Mouse (Mus musculus): ENCODE data around the gene Vsnl1. TPM values are rescaled to one million over a fixed set of nuclear protein-coding genes. Genes with fewer than 3 reads are reported as not detected.

Vsnl1 gene
- polyA plus RNA-seq, 1 experiment from 2014 or later = 5.0 TPM

GRCm38 (mm10) chr12:11313840-11314239 is 122.6 kb downstream of the Vsnl1 start:
- Histone ChIP-seq H3K27ac (no peak overlapping the region), H3K9ac (no peak overlapping the region), H3K27me3 (no peaks in the 10 kb centered on the region), H3K4me1 (no peaks in the 10 kb centered on the region), H3K9me3 (replicated peaks) (no peaks in the 10 kb centered on the region), H3K4me3 (no peak overlapping the region), H3K36me3 (peaks cover 34% of the 10 kb centered on the region), H3K4me2 (replicated peaks) (no peak overlapping the region)
- no peak for ATAC-seq (ENCODE audit: low FRiP score)
- WGBS = 60% methylated on average over 1 of the region's 1 CpGs

GRCm38 (mm10) chr12:11311106-11311505 is 125.3 kb downstream of the Vsnl1 start:
- ATAC-seq (ENCODE audit: low FRiP score) = no peak
- H3K27ac ChIP-seq = no peak overlapping the region
- no peak overlapping the region for H3K4me2 ChIP-seq (replicated peaks)
- H3K27me3 ChIP-seq = no peaks in the 10 kb centered on the region
- no peaks in the 10 kb centered on the region for H3K9me3 ChIP-seq (replicated peaks)
- H3K4me1 ChIP-seq = no peaks in the 10 kb centered on the region
- 94% methylated on average over 2 of the region's 2 CpGs for WGBS
- H3K36me3 ChIP-seq = peaks cover 37% of the 10 kb centered on the region
- H3K4me3 ChIP-seq = no peak overlapping the region
- H3K9ac ChIP-seq = no peak overlapping the region

DNA sequence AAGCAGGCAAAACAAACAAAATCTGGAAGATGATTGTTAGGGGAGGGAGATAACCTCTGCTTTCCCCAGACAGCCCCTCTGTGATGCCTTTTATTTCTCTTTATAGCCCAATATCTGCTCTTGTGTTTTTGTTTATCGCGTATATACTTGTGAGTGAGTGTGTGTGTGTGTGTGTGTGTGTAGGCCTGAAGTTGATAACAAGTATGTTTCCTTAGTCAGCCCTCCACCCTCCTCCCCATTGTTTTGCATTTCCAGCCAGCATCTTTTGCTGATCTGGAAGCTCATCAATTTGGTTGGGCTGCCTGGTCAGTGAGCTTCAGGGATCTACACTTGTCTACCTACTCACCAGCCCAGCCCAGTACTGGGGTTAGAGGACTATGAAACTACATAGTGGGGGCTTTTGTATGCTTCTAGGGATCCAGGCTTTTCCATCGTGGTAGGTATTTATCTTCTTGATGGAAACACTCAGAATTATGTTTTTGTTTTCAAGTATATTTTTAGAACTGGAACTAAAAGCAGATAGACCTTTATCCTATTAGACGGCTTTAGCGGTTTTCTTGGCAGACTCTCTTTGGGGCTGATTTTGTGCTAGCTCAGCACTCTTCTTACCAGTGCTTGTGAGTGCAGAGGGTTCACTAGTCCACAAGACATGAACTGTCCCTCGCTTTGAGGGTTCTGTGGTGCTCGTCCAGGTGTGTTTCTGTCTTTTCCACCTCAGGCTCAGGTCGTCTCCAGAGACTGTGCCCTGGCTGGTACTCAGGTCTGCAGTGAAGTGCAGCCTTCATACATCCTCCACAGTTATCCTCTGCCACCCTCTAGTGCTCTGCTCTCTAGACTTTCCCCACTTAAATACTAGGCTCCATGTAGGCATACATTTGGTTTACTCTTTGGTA is 129.4 kb downstream of the Vsnl1 start:
- H3K9ac ChIP-seq = no peak overlapping the region; the same call in 1 of the 2 replicates
- peaks cover 52% of the 10 kb centered on the region for H3K36me3 ChIP-seq
- no peaks in the 10 kb centered on the region for H3K4me1 ChIP-seq
- H3K4me2 ChIP-seq (replicated peaks) = no peak overlapping the region
- WGBS = 90% methylated on average over 8 of the region's 8 CpGs
- no peaks in the 10 kb centered on the region for H3K9me3 ChIP-seq (replicated peaks)
- no peak overlapping the region for H3K27ac ChIP-seq
- H3K4me3 ChIP-seq = no peak overlapping the region
- ATAC-seq (ENCODE audit: low FRiP score) = no peak
- H3K27me3 ChIP-seq = no peaks in the 10 kb centered on the region

GRCm38 (mm10) chr12:11300858-11301257 is 135.6 kb downstream of the Vsnl1 start:
- H3K36me3 ChIP-seq = peaks cover 49% of the 10 kb centered on the region
- H3K4me1 ChIP-seq = no peaks in the 10 kb centered on the region
- no peak overlapping the region for H3K4me3 ChIP-seq
- H3K9me3 ChIP-seq (replicated peaks) = no peaks in the 10 kb centered on the region
- no peaks in the 10 kb centered on the region for H3K27me3 ChIP-seq
- H3K4me2 ChIP-seq (replicated peaks) = no peak overlapping the region
- WGBS = 92% methylated on average over 1 of the region's 1 CpGs
- ATAC-seq (ENCODE audit: low FRiP score) = no peak
- H3K27ac ChIP-seq = no peak overlapping the region
- H3K9ac ChIP-seq = no peak overlapping the region

GRCm38 (mm10) chr12:11286382-11286781 is 150.0 kb downstream of the Vsnl1 start:
- Histone ChIP-seq H3K36me3 (peaks cover 42% of the 10 kb centered on the region), H3K27ac (no peak overlapping the region), H3K9me3 (replicated peaks) (no peaks in the 10 kb centered on the region), H3K9ac (no peak overlapping the region), H3K4me3 (no peak overlapping the region), H3K4me1 (no peaks in the 10 kb centered on the region), H3K4me2 (replicated peaks) (no peak overlapping the region), H3K27me3 (no peaks in the 10 kb centered on the region)
- WGBS = 97% methylated on average over 2 of the region's 2 CpGs
- ATAC-seq (ENCODE audit: low FRiP score) = no peak

DNA sequence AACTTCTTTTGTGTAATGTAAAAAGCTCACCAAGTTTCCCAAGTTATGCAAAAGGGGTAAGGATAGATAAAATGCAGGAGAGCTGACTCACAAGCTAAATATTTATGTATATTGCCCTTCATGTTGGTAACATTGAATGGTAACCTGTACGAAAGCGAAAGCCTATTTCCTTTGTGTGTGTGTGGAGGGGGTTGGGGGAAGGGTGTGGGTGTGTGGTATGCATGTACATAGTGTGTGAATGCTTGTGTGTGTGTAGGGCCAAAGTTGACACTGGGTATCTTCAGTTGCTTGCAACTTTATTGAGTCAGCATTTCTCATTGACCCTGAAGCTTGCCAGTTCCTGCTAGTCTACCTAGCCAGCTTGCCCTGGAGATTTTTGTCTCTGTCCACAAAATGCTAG is 154.8 kb downstream of the Vsnl1 start:
- Histone ChIP-seq H3K9me3 (replicated peaks) (no peaks in the 10 kb centered on the region), H3K4me3 (no peak overlapping the region), H3K9ac (no peak overlapping the region), H3K27me3 (no peaks in the 10 kb centered on the region), H3K4me2 (replicated peaks) (no peak overlapping the region), H3K36me3 (peaks cover 35% of the 10 kb centered on the region), H3K4me1 (no peaks in the 10 kb centered on the region), H3K27ac (no peak overlapping the region)
- 99% methylated on average over 2 of the region's 2 CpGs for WGBS
- ATAC-seq (ENCODE audit: low FRiP score) = no peak

DNA sequence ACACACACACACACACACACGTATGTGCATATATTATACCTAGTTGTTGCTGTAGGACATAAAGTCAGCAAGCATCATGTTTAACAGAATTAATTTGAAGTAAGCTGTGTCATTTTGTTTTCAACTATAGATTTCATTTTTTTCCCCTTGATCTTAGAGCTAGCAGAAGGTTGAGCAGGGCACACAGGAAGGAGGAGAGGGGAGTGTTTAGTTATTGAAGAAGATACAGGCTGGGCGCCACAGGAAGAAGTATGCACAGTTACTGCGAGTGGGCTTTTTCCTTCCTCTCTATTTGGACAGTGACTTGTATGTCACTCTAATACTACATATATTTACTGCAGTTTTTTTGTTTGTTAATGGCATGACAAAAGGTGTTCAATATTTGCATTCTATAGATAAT is 156.5 kb downstream of the Vsnl1 start:
- peaks cover 28% of the 10 kb centered on the region for H3K36me3 ChIP-seq
- H3K27ac ChIP-seq = no peak overlapping the region
- no peak overlapping the region for H3K4me2 ChIP-seq (replicated peaks)
- H3K4me3 ChIP-seq = no peak overlapping the region
- H3K27me3 ChIP-seq = no peaks in the 10 kb centered on the region
- no peak overlapping the region for H3K9ac ChIP-seq
- H3K4me1 ChIP-seq = no peaks in the 10 kb centered on the region
- 96% methylated on average over 3 of the region's 3 CpGs for WGBS
- ATAC-seq (ENCODE audit: low FRiP score) = no peak
- H3K9me3 ChIP-seq (replicated peaks) = no peaks in the 10 kb centered on the region

- H3K4me1 ChIP-seq = no peaks in the 10 kb centered on the region
- H3K9me3 ChIP-seq (replicated peaks) = no peaks in the 10 kb centered on the region
- H3K36me3 ChIP-seq = peaks cover 42% of the 10 kb centered on the region
- no peak for ATAC-seq (ENCODE audit: low FRiP score)
- whole genome bisulfite sequencing = 96% methylated on average over 6 of the region's 6 CpGs
- no peak overlapping the region for H3K4me3 ChIP-seq
- H3K9ac ChIP-seq = no peak overlapping the region
- H3K27me3 ChIP-seq = no peaks in the 10 kb centered on the region
- H3K4me2 ChIP-seq (replicated peaks) = no peak overlapping the region
- no peak overlapping the region for H3K27ac ChIP-seq
These were observed 159.2 kb downstream of the Vsnl1 start for GRCm38 (mm10) chr12:11277207-11277606.

GRCm38 (mm10) chr12:11276632-11277031 is 159.8 kb downstream of the Vsnl1 start:
- no peak for ATAC-seq (ENCODE audit: low FRiP score)
- no peaks in the 10 kb centered on the region for H3K4me1 ChIP-seq
- no peaks in the 10 kb centered on the region for H3K27me3 ChIP-seq
- H3K9me3 ChIP-seq (replicated peaks) = no peaks in the 10 kb centered on the region
- H3K9ac ChIP-seq = no peak overlapping the region
- 92% methylated on average over 2 of the region's 2 CpGs for WGBS
- no peak overlapping the region for H3K4me2 ChIP-seq (replicated peaks)
- H3K4me3 ChIP-seq = no peak overlapping the region
- H3K27ac ChIP-seq = no peak overlapping the region
- peaks cover 40% of the 10 kb centered on the region for H3K36me3 ChIP-seq

Small RNA genes within 50 kb of the gene (microRNA-seq; reads per million reads assigned to microRNA genes)
- not detected for gene Mir7675

Other genes starting within 250 kb of the Vsnl1 start
- gene Msgn1, start 227.6 kb downstream of the Vsnl1 start, polyA plus RNA-seq (2016; fragmentation: Nextera tagmentation; extraction: Ambion mirVana) = not detected in 2 replicates
- gene Gen1, start 170.8 kb downstream of the Vsnl1 start, polyA plus RNA-seq (2016; fragmentation: Nextera tagmentation; extraction: Ambion mirVana) = 7.6 and 10.4 TPM in 2 replicates
- gene Smc6, start 170.7 kb downstream of the Vsnl1 start, polyA plus RNA-seq (2016; fragmentation: Nextera tagmentation; extraction: Ambion mirVana) = 125 and 128 TPM in 2 replicates
- gene Rad51ap2, start 19.5 kb upstream of the Vsnl1 start, polyA plus RNA-seq (2016; fragmentation: Nextera tagmentation; extraction: Ambion mirVana) = 0.17 and 0.48 TPM in 2 replicates